Mouse (Mus musculus) 3T3-L1 (cell line): ENCODE results near the gene Scn2a.
"Not testable (repeated sequence)": the region's sequence is repeated elsewhere in the genome, so short reads cannot be mapped to it uniquely, and the experiment has no call there.

Experiments
- DNase-seq: peaks from one replicate; pipeline ENCODE4 v3.0.0-alpha.2; 2015; ENCODE audit warnings: low read depth, low spot score

Gene Scn2a

GRCm38 (mm10) chr2:65695061-65695460 is 74.5 kb downstream of the Scn2a start:
- DNase-seq, result no peak

GRCm38 (mm10) chr2:65700246-65700645 is 79.7 kb downstream of the Scn2a start:
- DNase-seq, result no peak

GRCm38 (mm10) chr2:65701175-65701574 is 80.6 kb downstream of the Scn2a start:
- DNase-seq, result no peak

GRCm38 (mm10) chr2:65722219-65722800 is 101.7 kb downstream of the Scn2a start:
- DNase-seq, result peak; percentile 26

GRCm38 (mm10) chr2:65745400-65745799 is 124.8 kb downstream of the Scn2a start:
- peak; percentile 80 for DNase-seq

GRCm38 (mm10) chr2:65782442-65782841 is 161.9 kb downstream of the Scn2a start:
- DNase-seq, result no peak

- DNase-seq, result no peak
These were observed 162.8 kb downstream of the Scn2a start for GRCm38 (mm10) chr2:65783392-65783791.

GRCm38 (mm10) chr2:65792516-65792915 is 171.9 kb downstream of the Scn2a start:
- DNase-seq, result peak; percentile 68

- no peak for DNase-seq
These were observed 173.0 kb downstream of the Scn2a start for GRCm38 (mm10) chr2:65793593-65793992.

- no peak for DNase-seq
These were observed 180.6 kb downstream of the Scn2a start for GRCm38 (mm10) chr2:65801054-65801709.

- DNase-seq, result no peak
These were observed 186.0 kb downstream of the Scn2a start for GRCm38 (mm10) chr2:65806556-65806955.

- DNase-seq, result not testable (repeated sequence)
These were observed 190.6 kb downstream of the Scn2a start for GRCm38 (mm10) chr2:65811203-65811602.
